Mouse (Mus musculus): ENCODE results near the gene Arhgef28. TPM values are rescaled to one million over a fixed set of nuclear protein-coding genes. Genes with fewer than 3 reads are reported as not detected.

Arhgef28 gene
- polyA plus RNA-seq, 1 experiment from 2014 or later, result 26.1 TPM

GRCm38 (mm10) chr13:98121993-98122392, 84.2 kb downstream of the Arhgef28 start:
- H3K9me3 ChIP-seq (ENCODE audit: control insufficient read depth, low read length), result no peaks in the 10 kb centered on the region
- H3K27me3 ChIP-seq (ENCODE audit: control insufficient read depth, insufficient read depth, low read length), result no peaks in the 10 kb centered on the region
- H3K36me3 ChIP-seq (replicated peaks; ENCODE audit: control insufficient read depth, insufficient read depth), result no peaks in the 10 kb centered on the region
- no peaks in the 10 kb centered on the region for H3K4me1 ChIP-seq (replicated peaks; ENCODE audit: control insufficient read depth, insufficient read depth, low read length)
- no peak overlapping the region for H3K27ac ChIP-seq
- 82% methylated on average over 5 of the region's 5 CpGs for WGBS
- ATAC-seq (ENCODE audit: low FRiP score) (no peak), DNase-seq (ENCODE audit: low spot score) (no peak)
- no peak overlapping the region for H3K4me3 ChIP-seq (replicated peaks; ENCODE audit: low read length)
- no peak overlapping the region for H3K9ac ChIP-seq
- H3K4me2 ChIP-seq (replicated peaks), result no peak overlapping the region

GRCm38 (mm10) chr13:98121124-98121470, 85.1 kb downstream of the Arhgef28 start:
- WGBS, result 83% methylated on average over 4 of the region's 4 CpGs

GRCm38 (mm10) chr13:98120356-98121123, 85.7 kb downstream of the Arhgef28 start:
- H3K4me2 ChIP-seq (replicated peaks), result no peak overlapping the region
- ATAC-seq (ENCODE audit: low FRiP score) (no peak), DNase-seq (ENCODE audit: low spot score) (no peak)
- H3K36me3 ChIP-seq (replicated peaks; ENCODE audit: control insufficient read depth, insufficient read depth), result no peaks in the 10 kb centered on the region
- no peak overlapping the region for H3K27ac ChIP-seq
- no peaks in the 10 kb centered on the region for H3K9me3 ChIP-seq (ENCODE audit: control insufficient read depth, low read length)
- no peaks in the 10 kb centered on the region for H3K27me3 ChIP-seq (ENCODE audit: control insufficient read depth, insufficient read depth, low read length)
- no peaks in the 10 kb centered on the region for H3K4me1 ChIP-seq (replicated peaks; ENCODE audit: control insufficient read depth, insufficient read depth, low read length)
- no peak overlapping the region for H3K4me3 ChIP-seq (replicated peaks; ENCODE audit: low read length)
- WGBS, result 73% methylated on average over 11 of the region's 11 CpGs
- H3K9ac ChIP-seq, result no peak overlapping the region

More at GRCm38 (mm10) chr13:98121124-98121470, 85.1 kb downstream of the Arhgef28 start:
- no peak overlapping the region for H3K4me2 ChIP-seq (replicated peaks)
- no peaks in the 10 kb centered on the region for H3K9me3 ChIP-seq (ENCODE audit: control insufficient read depth, low read length)
- no peaks in the 10 kb centered on the region for H3K36me3 ChIP-seq (replicated peaks; ENCODE audit: control insufficient read depth, insufficient read depth)
- H3K27ac ChIP-seq, result no peak overlapping the region
- no peak overlapping the region for H3K4me3 ChIP-seq (replicated peaks; ENCODE audit: low read length)
- no peaks in the 10 kb centered on the region for H3K4me1 ChIP-seq (replicated peaks; ENCODE audit: control insufficient read depth, insufficient read depth, low read length)
- no peaks in the 10 kb centered on the region for H3K27me3 ChIP-seq (ENCODE audit: control insufficient read depth, insufficient read depth, low read length)
- ATAC-seq (ENCODE audit: low FRiP score), result no peak
- no peak overlapping the region for H3K9ac ChIP-seq
- DNase-seq (ENCODE audit: low spot score), result no peak

GRCm38 (mm10) chr13:98118291-98118690, 87.9 kb downstream of the Arhgef28 start:
- WGBS, result 83% methylated on average over 4 of the region's 4 CpGs
- Histone ChIP-seq H3K36me3 (replicated peaks; ENCODE audit: control insufficient read depth, insufficient read depth) (no peaks in the 10 kb centered on the region), H3K9ac (no peak overlapping the region), H3K4me3 (replicated peaks; ENCODE audit: low read length) (no peak overlapping the region), H3K4me2 (replicated peaks) (no peak overlapping the region), H3K27ac (no peak overlapping the region), H3K27me3 (ENCODE audit: control insufficient read depth, insufficient read depth, low read length) (no peaks in the 10 kb centered on the region), H3K4me1 (replicated peaks; ENCODE audit: control insufficient read depth, insufficient read depth, low read length) (no peaks in the 10 kb centered on the region), H3K9me3 (ENCODE audit: control insufficient read depth, low read length) (no peaks in the 10 kb centered on the region)
- DNase-seq (ENCODE audit: low spot score) (no peak), ATAC-seq (ENCODE audit: low FRiP score) (no peak)

GRCm38 (mm10) chr13:98117566-98118254, 88.5 kb downstream of the Arhgef28 start:
- no peaks in the 10 kb centered on the region for H3K9me3 ChIP-seq (ENCODE audit: control insufficient read depth, low read length)
- H3K4me1 ChIP-seq (replicated peaks; ENCODE audit: control insufficient read depth, insufficient read depth, low read length), result no peaks in the 10 kb centered on the region
- WGBS, result 84% methylated on average over 7 of the region's 7 CpGs
- no peak overlapping the region for H3K4me3 ChIP-seq (replicated peaks; ENCODE audit: low read length)
- no peak overlapping the region for H3K27ac ChIP-seq
- H3K27me3 ChIP-seq (ENCODE audit: control insufficient read depth, insufficient read depth, low read length), result no peaks in the 10 kb centered on the region
- no peak overlapping the region for H3K9ac ChIP-seq
- no peak for ATAC-seq (ENCODE audit: low FRiP score)
- no peak for DNase-seq (ENCODE audit: low spot score)
- H3K4me2 ChIP-seq (replicated peaks), result no peak overlapping the region
- no peaks in the 10 kb centered on the region for H3K36me3 ChIP-seq (replicated peaks; ENCODE audit: control insufficient read depth, insufficient read depth)

- H3K4me1 ChIP-seq (replicated peaks; ENCODE audit: control insufficient read depth, insufficient read depth, low read length), result no peaks in the 10 kb centered on the region
- H3K4me3 ChIP-seq (replicated peaks; ENCODE audit: low read length), result no peak overlapping the region
- WGBS, result 84% methylated on average over 6 of the region's 6 CpGs
- H3K9ac ChIP-seq, result no peak overlapping the region
- no peaks in the 10 kb centered on the region for H3K27me3 ChIP-seq (ENCODE audit: control insufficient read depth, insufficient read depth, low read length)
- H3K27ac ChIP-seq, result no peak overlapping the region
- H3K36me3 ChIP-seq (replicated peaks; ENCODE audit: control insufficient read depth, insufficient read depth), result no peaks in the 10 kb centered on the region
- H3K9me3 ChIP-seq (ENCODE audit: control insufficient read depth, low read length), result no peaks in the 10 kb centered on the region
- ATAC-seq (ENCODE audit: low FRiP score) (no peak), DNase-seq (ENCODE audit: low spot score) (no peak)
- H3K4me2 ChIP-seq (replicated peaks), result no peak overlapping the region
Observed at GRCm38 (mm10) chr13:98115650-98116049, 90.6 kb downstream of the Arhgef28 start.

GRCm38 (mm10) chr13:98115051-98115450, 91.2 kb downstream of the Arhgef28 start:
- no peaks in the 10 kb centered on the region for H3K4me1 ChIP-seq (replicated peaks; ENCODE audit: control insufficient read depth, insufficient read depth, low read length)

GRCm38 (mm10) chr13:98112812-98113503, 93.3 kb downstream of the Arhgef28 start:
- H3K9ac ChIP-seq, result no peak overlapping the region
- 84% methylated on average over 7 of the region's 7 CpGs for WGBS
- H3K4me2 ChIP-seq (replicated peaks), result no peak overlapping the region
- no peak for ATAC-seq (ENCODE audit: low FRiP score)
- no peaks in the 10 kb centered on the region for H3K36me3 ChIP-seq (replicated peaks; ENCODE audit: control insufficient read depth, insufficient read depth)
- no peaks in the 10 kb centered on the region for H3K9me3 ChIP-seq (ENCODE audit: control insufficient read depth, low read length)
- no peak overlapping the region for H3K27ac ChIP-seq
- no peaks in the 10 kb centered on the region for H3K4me1 ChIP-seq (replicated peaks; ENCODE audit: control insufficient read depth, insufficient read depth, low read length)
- no peaks in the 10 kb centered on the region for H3K27me3 ChIP-seq (ENCODE audit: control insufficient read depth, insufficient read depth, low read length)
- DNase-seq (ENCODE audit: low spot score), result no peak
- no peak overlapping the region for H3K4me3 ChIP-seq (replicated peaks; ENCODE audit: low read length)

More at GRCm38 (mm10) chr13:98115051-98115450, 91.2 kb downstream of the Arhgef28 start:
- Histone ChIP-seq H3K4me3 (replicated peaks; ENCODE audit: low read length) (no peak overlapping the region), H3K4me2 (replicated peaks) (no peak overlapping the region), H3K27ac (no peak overlapping the region), H3K36me3 (replicated peaks; ENCODE audit: control insufficient read depth, insufficient read depth) (no peaks in the 10 kb centered on the region), H3K27me3 (ENCODE audit: control insufficient read depth, insufficient read depth, low read length) (no peaks in the 10 kb centered on the region), H3K9me3 (ENCODE audit: control insufficient read depth, low read length) (no peaks in the 10 kb centered on the region), H3K9ac (no peak overlapping the region)
- DNase-seq (ENCODE audit: low spot score) (no peak), ATAC-seq (ENCODE audit: low FRiP score) (no peak)
- 77% methylated on average over 4 of the region's 4 CpGs for WGBS

GRCm38 (mm10) chr13:98111531-98111930, 94.7 kb downstream of the Arhgef28 start:
- no peaks in the 10 kb centered on the region for H3K27me3 ChIP-seq (ENCODE audit: control insufficient read depth, insufficient read depth, low read length)
- H3K36me3 ChIP-seq (replicated peaks; ENCODE audit: control insufficient read depth, insufficient read depth), result no peaks in the 10 kb centered on the region
- no peaks in the 10 kb centered on the region for H3K9me3 ChIP-seq (ENCODE audit: control insufficient read depth, low read length)
- DNase-seq (ENCODE audit: low spot score), result no peak
- no peak overlapping the region for H3K4me3 ChIP-seq (replicated peaks; ENCODE audit: low read length)
- no peak overlapping the region for H3K9ac ChIP-seq
- no peak overlapping the region for H3K4me2 ChIP-seq (replicated peaks)
- no peak overlapping the region for H3K27ac ChIP-seq
- WGBS, result 88% methylated on average over 5 of the region's 5 CpGs
- no peak for ATAC-seq (ENCODE audit: low FRiP score)
- no peaks in the 10 kb centered on the region for H3K4me1 ChIP-seq (replicated peaks; ENCODE audit: control insufficient read depth, insufficient read depth, low read length)

Measured in hindbrain, embryonic 14.5 days (tissue).